Mouse (Mus musculus): Measurements from ENCODE around the gene Pim3. TPM values are rescaled to one million over a fixed set of nuclear protein-coding genes. Genes with fewer than 3 reads are reported as not detected.
"Not testable (repeated sequence)": the region's sequence is repeated elsewhere in the genome, so short reads cannot be mapped to it uniquely, and the experiment has no call there.

The Pim3 gene
- 14.1 and 18.1 TPM in 2 replicates for polyA plus RNA-seq (2012; ENCODE audit: insufficient read depth, low replicate concordance)

- H3K4me3 ChIP-seq (replicated peaks), result peak within 1 kb of the TSS; percentile 98
- peaks cover 33% of the 10 kb centered on the region for H3K27me3 ChIP-seq (replicated peaks)
- peaks cover 59% of the 10 kb centered on the region for H3K4me1 ChIP-seq
- H3K9me3 ChIP-seq, result no peaks in the 10 kb centered on the region
- peaks cover 28% of the 10 kb centered on the region for H3K36me3 ChIP-seq (replicated peaks; ENCODE audit: low read length)
- TF ChIP-seq FLI1 (IDR thresholded peaks at IDR 0.05; ENCODE audit: low read length) (peak; percentile 10; the same call in 1 of the 2 replicates), GATA1 (IDR thresholded peaks at IDR 0.05; ENCODE audit: borderline replicate concordance, low read length) (no peak)
These were observed at the start of gene Pim3 for GRCm38 (mm10) chr15:88861772-88862622. Gene Pim3 (plus strand): TSS chr15:88862186.

- no peak overlapping the region for H3K4me3 ChIP-seq (replicated peaks)
- H3K27me3 ChIP-seq (replicated peaks), result no peaks in the 10 kb centered on the region
- no peaks in the 10 kb centered on the region for H3K9me3 ChIP-seq
- TF ChIP-seq GATA1 (IDR thresholded peaks at IDR 0.05; ENCODE audit: borderline replicate concordance, low read length) (no peak), FLI1 (IDR thresholded peaks at IDR 0.05; ENCODE audit: low read length) (no peak)
- peaks cover 85% of the 10 kb centered on the region for H3K36me3 ChIP-seq (replicated peaks; ENCODE audit: low read length)
- H3K4me1 ChIP-seq, result peaks cover 92% of the 10 kb centered on the region
These were observed 48.7 kb upstream of the Pim3 start for GRCm38 (mm10) chr15:88813262-88813661.

DNA sequence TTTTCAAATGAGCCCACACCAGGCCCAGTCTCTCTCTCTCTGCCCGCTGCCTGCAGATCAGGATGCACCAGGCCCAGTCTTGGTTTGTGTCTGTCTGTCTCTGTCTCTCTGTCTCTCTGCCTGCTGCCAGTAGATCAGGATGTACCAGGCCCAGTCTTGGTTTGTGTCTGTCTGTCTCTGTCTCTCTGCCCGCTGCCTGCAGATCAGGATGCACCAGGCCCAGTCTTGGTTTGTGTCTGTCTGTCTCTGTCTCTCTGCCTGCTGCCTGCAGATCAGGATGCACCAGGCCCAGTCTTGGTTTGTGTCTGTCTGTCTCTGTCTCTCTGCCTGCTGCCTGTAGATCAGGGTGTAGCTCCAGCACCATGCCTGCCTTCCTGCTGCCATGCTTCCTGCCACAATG, 48.1 kb upstream of the Pim3 start:
- peaks cover 96% of the 10 kb centered on the region for H3K4me1 ChIP-seq
- not testable (repeated sequence) for H3K9me3 ChIP-seq; H3K4me3 ChIP-seq (replicated peaks); H3K27me3 ChIP-seq (replicated peaks)
- H3K36me3 ChIP-seq (replicated peaks; ENCODE audit: low read length), result peaks cover 79% of the 10 kb centered on the region
- TF ChIP-seq GATA1 (IDR thresholded peaks at IDR 0.05; ENCODE audit: borderline replicate concordance, low read length), result peak; percentile 55; the same call in 1 of the 3 replicates

- peak overlapping the region; percentile 86 for H3K4me3 ChIP-seq (replicated peaks)
- H3K27me3 ChIP-seq (replicated peaks), result no peaks in the 10 kb centered on the region
- H3K4me1 ChIP-seq, result peaks cover 89% of the 10 kb centered on the region
- TF ChIP-seq FLI1 (IDR thresholded peaks at IDR 0.05; ENCODE audit: low read length) (no peak), GATA1 (IDR thresholded peaks at IDR 0.05; ENCODE audit: borderline replicate concordance, low read length) (no peak)
- no peaks in the 10 kb centered on the region for H3K9me3 ChIP-seq
- H3K36me3 ChIP-seq (replicated peaks; ENCODE audit: low read length), result peaks cover 73% of the 10 kb centered on the region
These were observed 47.5 kb upstream of the Pim3 start for GRCm38 (mm10) chr15:88814411-88815047.

DNA sequence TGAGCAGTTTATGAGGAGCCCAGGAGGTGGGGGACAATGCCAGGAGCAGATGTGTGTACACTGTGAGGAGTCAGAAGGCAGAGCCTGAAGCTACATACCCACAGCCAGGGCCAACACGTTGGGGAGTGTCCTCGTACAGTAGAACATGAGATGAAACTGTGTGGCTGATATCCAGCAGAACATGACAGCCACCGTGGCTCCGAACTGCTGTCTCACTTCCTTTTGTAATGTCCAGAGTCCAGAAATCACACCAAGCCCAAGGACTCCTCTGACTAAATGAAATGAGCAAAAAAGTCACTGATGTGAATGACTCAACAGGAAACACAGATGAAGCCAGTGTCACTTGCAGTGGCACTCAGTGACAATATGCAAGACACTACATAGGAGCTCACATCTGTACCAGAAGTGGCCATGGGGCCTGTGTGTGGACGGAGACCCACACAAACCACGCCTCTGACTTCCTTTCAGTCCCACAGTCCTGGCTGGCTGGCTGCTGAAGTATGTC, 46.7 kb upstream of the Pim3 start:
- H3K27me3 ChIP-seq (replicated peaks), result no peaks in the 10 kb centered on the region
- H3K4me3 ChIP-seq (replicated peaks), result peak overlapping the region; percentile 86
- TF ChIP-seq GATA1 (IDR thresholded peaks at IDR 0.05; ENCODE audit: borderline replicate concordance, low read length) (no peak), FLI1 (IDR thresholded peaks at IDR 0.05; ENCODE audit: low read length) (peak; percentile 49; the same call in 1 of the 2 replicates)
- no peaks in the 10 kb centered on the region for H3K9me3 ChIP-seq
- peaks cover 90% of the 10 kb centered on the region for H3K4me1 ChIP-seq
- H3K36me3 ChIP-seq (replicated peaks; ENCODE audit: low read length), result peaks cover 66% of the 10 kb centered on the region

DNA sequence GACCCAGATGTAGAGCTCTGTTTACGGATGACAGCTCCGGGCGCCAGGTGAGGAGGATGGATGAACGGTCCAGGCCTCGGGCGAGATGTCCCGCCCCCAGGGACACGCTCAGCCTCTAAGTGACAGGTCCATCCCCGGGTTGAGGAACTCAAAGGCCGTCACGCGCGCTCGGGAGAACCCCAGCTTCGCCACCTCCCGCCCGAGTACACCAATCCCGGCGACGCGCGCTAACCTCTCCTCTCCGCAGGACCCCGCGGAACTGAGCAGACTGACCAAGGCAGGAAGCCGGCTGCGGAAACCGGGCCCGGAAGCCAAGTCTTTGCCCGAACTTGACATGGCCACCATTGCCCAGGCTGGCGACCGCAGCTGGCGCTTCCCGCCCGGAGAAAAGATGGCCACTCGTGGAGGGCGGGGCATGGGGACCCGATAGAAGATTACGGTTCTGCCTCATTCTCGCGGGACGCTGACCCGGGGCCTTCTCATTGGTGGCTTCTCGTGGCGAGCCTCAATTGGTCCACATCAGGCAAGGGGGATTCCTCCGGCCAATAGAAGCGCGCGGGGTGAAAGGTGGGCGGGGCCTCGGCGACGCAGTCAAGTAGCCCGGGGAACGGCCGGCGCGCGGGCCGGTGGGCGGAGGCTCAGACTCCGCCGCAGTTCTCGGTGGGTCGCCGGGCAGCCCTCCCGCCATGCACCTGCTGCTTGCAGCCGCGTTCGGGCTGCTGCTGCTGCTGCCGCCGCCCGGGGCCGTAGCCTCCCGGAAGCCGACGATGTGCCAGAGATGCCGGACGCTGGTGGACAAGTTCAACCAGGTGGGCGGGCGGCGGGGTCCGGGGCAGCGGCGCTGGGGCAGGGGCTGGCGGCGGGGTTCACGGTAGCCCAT, 42.7 kb upstream of the Pim3 start, which contains the start of the genes Alg12 and Creld2:
Alg12 (minus strand) TSS at position 293 of the 880 bp plus-strand sequence.
Creld2 (plus strand) TSS at position 621 of the 880 bp plus-strand sequence.
- Histone ChIP-seq H3K9me3 (no peaks in the 10 kb centered on the region), H3K4me1 (peaks cover 75% of the 10 kb centered on the region), H3K36me3 (replicated peaks; ENCODE audit: low read length) (peaks cover 65% of the 10 kb centered on the region), H3K27me3 (replicated peaks) (no peaks in the 10 kb centered on the region), H3K4me3 (replicated peaks) (peak within 1 kb of the TSS; percentile 93)
- TF ChIP-seq GATA1 (IDR thresholded peaks at IDR 0.05; ENCODE audit: borderline replicate concordance, low read length) (no peak), FLI1 (IDR thresholded peaks at IDR 0.05; ENCODE audit: low read length) (peak; percentile 12; the same call in 1 of the 2 replicates)

DNA sequence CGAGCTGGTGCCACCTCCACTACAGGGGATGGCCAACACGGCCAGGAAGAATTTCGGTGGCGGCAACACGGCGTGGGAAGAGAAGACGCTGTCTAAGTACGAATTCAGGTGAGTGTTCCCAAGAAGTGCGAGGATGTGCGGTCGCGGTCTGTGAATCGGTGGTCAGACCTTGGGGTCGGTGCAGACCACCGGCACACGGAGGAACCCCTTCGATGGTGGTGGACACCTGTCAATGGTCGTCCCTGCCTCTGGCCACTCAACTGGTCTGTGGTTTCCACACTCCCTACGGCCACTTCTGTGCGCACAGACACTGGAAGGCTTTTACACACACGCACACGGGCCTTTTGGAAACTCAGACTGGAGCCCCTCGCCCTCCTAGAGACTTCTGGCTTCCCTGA, 42.1 kb upstream of the Pim3 start:
- Histone ChIP-seq H3K27me3 (replicated peaks) (no peaks in the 10 kb centered on the region), H3K36me3 (replicated peaks; ENCODE audit: low read length) (peaks cover 65% of the 10 kb centered on the region), H3K9me3 (no peaks in the 10 kb centered on the region), H3K4me3 (replicated peaks) (peak overlapping the region; percentile 93), H3K4me1 (peaks cover 69% of the 10 kb centered on the region)
- no peak for TF ChIP-seq FLI1 (IDR thresholded peaks at IDR 0.05; ENCODE audit: low read length)
- no peak for TF ChIP-seq GATA1 (IDR thresholded peaks at IDR 0.05; ENCODE audit: borderline replicate concordance, low read length)

DNA sequence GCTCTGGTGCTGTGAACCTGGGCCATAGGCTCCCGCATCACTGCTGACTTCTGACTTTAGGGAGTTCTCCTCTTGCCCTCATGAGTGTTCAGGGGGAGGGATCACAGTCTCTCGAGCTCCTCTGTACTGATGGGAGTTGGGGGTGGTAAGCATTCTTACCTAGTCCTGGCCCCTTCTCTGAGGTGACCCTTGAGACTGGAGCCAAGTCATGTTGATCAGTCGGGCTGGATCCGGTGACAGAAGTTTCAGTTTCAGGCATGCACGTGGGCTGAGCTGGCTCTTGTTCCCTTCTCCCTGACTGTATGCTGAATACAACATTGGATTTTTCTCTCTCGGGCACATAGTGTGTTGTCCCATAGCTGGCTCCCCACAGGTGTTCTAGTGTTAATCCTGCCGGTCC, 40.6 kb upstream of the Pim3 start:
- TF ChIP-seq FLI1 (IDR thresholded peaks at IDR 0.05; ENCODE audit: low read length), result no peak
- no peak for TF ChIP-seq GATA1 (IDR thresholded peaks at IDR 0.05; ENCODE audit: borderline replicate concordance, low read length)
- Histone ChIP-seq H3K4me1 (peaks cover 54% of the 10 kb centered on the region), H3K27me3 (replicated peaks) (no peaks in the 10 kb centered on the region), H3K4me3 (replicated peaks) (no peak overlapping the region), H3K9me3 (no peaks in the 10 kb centered on the region), H3K36me3 (replicated peaks; ENCODE audit: low read length) (peaks cover 72% of the 10 kb centered on the region)

- Histone ChIP-seq H3K36me3 (replicated peaks; ENCODE audit: low read length) (peaks cover 72% of the 10 kb centered on the region), H3K9me3 (no peaks in the 10 kb centered on the region), H3K4me1 (peaks cover 43% of the 10 kb centered on the region), H3K27me3 (replicated peaks) (no peaks in the 10 kb centered on the region), H3K4me3 (replicated peaks) (no peak overlapping the region)
- no peak for TF ChIP-seq FLI1 (IDR thresholded peaks at IDR 0.05; ENCODE audit: low read length)
- no peak for TF ChIP-seq GATA1 (IDR thresholded peaks at IDR 0.05; ENCODE audit: borderline replicate concordance, low read length)
These were observed 39.5 kb upstream of the Pim3 start for GRCm38 (mm10) chr15:88822513-88822912.

Data from megakaryocyte, embryonic 14.5 days (primary cell).